Mouse (Mus musculus): ENCODE results near the gene F7. TPM values are rescaled to one million over a fixed set of nuclear protein-coding genes. Genes with fewer than 3 reads are reported as not detected.

The F7 gene
- polyA plus RNA-seq, 1 experiment from 2014 or later, result not detected

Other genes starting within 250 kb of the F7 start
- 176 and 189 TPM in 2 replicates for gene Mcf2l, start 152.2 kb upstream of the F7 start, polyA plus RNA-seq (2015; fragmentation: Nextera tagmentation; extraction: Ambion mirVana)
- gene F10, start 11.3 kb downstream of the F7 start, polyA plus RNA-seq (2015; fragmentation: Nextera tagmentation; extraction: Ambion mirVana), result 0.21 and 0.56 TPM in 2 replicates
- 1.6 and 1.7 TPM in 2 replicates for gene Proz, start 34.9 kb downstream of the F7 start, polyA plus RNA-seq (2015; fragmentation: Nextera tagmentation; extraction: Ambion mirVana)
- gene Pcid2, start 79.4 kb downstream of the F7 start, polyA plus RNA-seq (2015; fragmentation: Nextera tagmentation; extraction: Ambion mirVana), result 42.1 and 42.6 TPM in 2 replicates
- gene Cul4a, start 79.6 kb downstream of the F7 start, polyA plus RNA-seq (2015; fragmentation: Nextera tagmentation; extraction: Ambion mirVana), result 70.4 and 74.9 TPM in 2 replicates
- 259 and 285 TPM in 2 replicates for gene Lamp1, start 133.1 kb downstream of the F7 start, polyA plus RNA-seq (2015; fragmentation: Nextera tagmentation; extraction: Ambion mirVana)
- 15.9 and 16.3 TPM in 2 replicates for gene Grtp1, start 174.6 kb downstream of the F7 start, polyA plus RNA-seq (2015; fragmentation: Nextera tagmentation; extraction: Ambion mirVana)
- 1.1 TPM in 1 of 2 replicates, not detected in the other for gene Adprhl1, start 228.1 kb downstream of the F7 start, polyA plus RNA-seq (2015; fragmentation: Nextera tagmentation; extraction: Ambion mirVana)